Mouse (Mus musculus) embryonic stem cell, embryonic (primary cell): ENCODE results near the gene Ahdc1.

Experiments
- CTCF ChIA-PET, 4 experiments: fragments of 300-600 bp in 2 of 4; fragments of 350-600 bp in 2 of 4; sonication (Branson Sonifier 250); formaldehyde crosslinking; loops; one replicate each; lab custom pipeline; 2022; ENCODE audit warnings: inconsistent platforms in 2 of 4; lab: Charles Lee
- POLR2A ChIA-PET, 4 experiments: fragments of 300-600 bp in 2 of 4; fragments of 350-600 bp in 2 of 4; sonication (Branson Sonifier 250); formaldehyde crosslinking; loops; one replicate each; lab custom pipeline; 2022; ENCODE audit warnings: antibody characterized with exemption in 4 of 4, inconsistent platforms in 1 of 4; lab: Charles Lee

Gene Ahdc1

DNA sequence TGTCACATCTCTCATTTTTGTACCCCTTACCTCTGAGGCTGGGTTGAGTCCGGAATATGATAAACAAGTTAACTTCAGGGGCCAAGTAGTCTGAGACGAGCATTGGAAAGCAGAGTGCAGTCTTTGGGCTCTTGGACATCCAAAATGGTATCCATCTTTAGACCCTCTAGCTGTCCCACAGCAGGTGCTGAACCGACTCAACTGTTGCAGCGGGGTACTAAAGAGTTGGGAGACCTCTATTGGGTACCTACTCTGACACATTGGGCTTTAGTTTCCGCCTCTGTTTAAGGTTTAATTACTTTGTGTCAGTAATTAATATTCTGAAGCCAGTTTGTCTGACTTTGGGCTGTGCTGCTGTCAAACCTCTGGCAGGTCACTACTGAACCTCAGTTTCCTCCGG, 26.7 kb downstream of the Ahdc1 start:
- CTCF ChIA-PET, result interaction anchor here in 2 of 4 experiments (0.5 to 0.8 kb wide), 3 partner anchors 27 to 98 kb away, joined by 3 to 4 read pairs (median 3); partner anchors contain the start of gene Ahdc1 (in 1 of the 2)

GRCm38 (mm10) chr4:133038521-133039115, 27.6 kb downstream of the Ahdc1 start:
- ChIA-PET CTCF (interaction anchor here (0.6 to 2.1 kb wide), 8 partner anchors 12 to 99 kb away, joined by 3 to 17 read pairs (median 5); partner anchors contain the start of gene Ahdc1 (in 1 of the 4)), POLR2A (interaction anchor here in 3 of 4 experiments (0.7 to 10.9 kb wide), 28 partner anchors 8 to 861 kb away, joined by 3 to 171 read pairs (median 4); partner anchors contain the start of genes Ahdc1 (in 1 of the 3), Ppp1r8 (in 1 of the 3) and Wdtc1 (in 1 of the 3))

More for the DNA sequence above, 26.7 kb downstream of the Ahdc1 start:
- POLR2A ChIA-PET, result interaction anchor here in 2 of 4 experiments (0.7 to 10.9 kb wide), 17 partner anchors 7 to 776 kb away, joined by 3 to 171 read pairs (median 4); no protein-coding TSS in a partner anchor

DNA sequence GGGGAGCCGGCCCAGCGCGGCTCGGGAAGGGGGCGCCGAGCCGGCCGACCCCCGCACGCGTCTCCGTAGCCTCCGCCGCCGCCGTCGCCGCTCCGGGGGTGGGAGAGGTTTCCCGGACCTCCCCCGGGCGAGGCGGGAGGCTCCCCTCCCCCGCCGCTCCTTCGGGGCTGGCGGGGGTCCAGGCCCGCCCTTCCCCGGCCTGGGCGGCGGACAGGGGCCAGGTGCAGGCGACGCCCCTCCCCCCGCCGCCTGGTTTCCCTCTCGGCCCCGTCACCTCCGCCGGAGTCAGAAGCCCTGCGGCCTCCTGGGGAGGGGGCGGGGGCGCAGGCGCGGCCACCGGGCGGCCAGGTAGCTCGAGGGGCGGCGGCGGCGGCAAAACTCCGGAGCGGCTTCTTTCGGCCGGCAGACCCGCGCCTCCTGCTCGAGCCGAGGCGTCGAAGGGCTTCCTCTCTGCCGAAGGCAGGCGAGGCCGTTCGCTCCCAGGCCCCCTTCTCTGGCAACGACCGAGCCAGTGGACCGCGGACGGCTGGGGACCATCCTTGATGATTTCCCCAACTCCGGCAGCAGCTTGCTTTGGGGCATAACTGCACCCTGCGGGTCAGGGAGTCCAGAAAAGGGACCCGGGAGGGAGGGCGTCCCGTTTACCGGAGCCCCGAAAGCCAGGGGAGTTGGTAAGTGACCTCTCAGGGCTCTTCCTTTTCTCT, 28.2 kb downstream of the Ahdc1 start:
- ChIA-PET CTCF (interaction anchor here (0.6 to 2.1 kb wide), 6 partner anchors 12 to 47 kb away, joined by 3 to 17 read pairs (median 6); partner anchors contain the start of gene Ahdc1 (in 1 of the 4)), POLR2A (interaction anchor here (0.7 to 10.9 kb wide), 23 partner anchors 9 to 861 kb away, joined by 3 to 171 read pairs (median 4); partner anchors contain the start of genes Ahdc1 (in 1 of the 4), Ppp1r8 (in 1 of the 4) and Wdtc1 (in 1 of the 4))

- POLR2A ChIA-PET, result interaction anchor here (0.5 to 10.9 kb wide), 24 partner anchors 9 to 860 kb away, joined by 3 to 171 read pairs (median 4); partner anchors contain the start of genes Ahdc1 (in 1 of the 4), Ppp1r8 (in 1 of the 4) and Wdtc1 (in 1 of the 4)
- CTCF ChIA-PET, result interaction anchor here in 3 of 4 experiments (0.5 to 2.1 kb wide), 5 partner anchors 13 to 46 kb away, joined by 3 to 7 read pairs (median 3); no protein-coding TSS in a partner anchor
These were observed 28.8 kb downstream of the Ahdc1 start for GRCm38 (mm10) chr4:133039832-133040231.

GRCm38 (mm10) chr4:133040241-133040904, 29.3 kb downstream of the Ahdc1 start:
- POLR2A ChIA-PET, result interaction anchor here in 3 of 4 experiments (0.5 to 10.9 kb wide), 18 partner anchors 14 to 859 kb away, joined by 3 to 171 read pairs (median 4); partner anchors contain the start of genes Dnajc8 (in 1 of the 3), Ppp1r8 (in 1 of the 3) and Wdtc1 (in 1 of the 3)
- CTCF ChIA-PET, result interaction anchor here in 3 of 4 experiments (0.5 to 2.1 kb wide), 5 partner anchors 14 to 81 kb away, joined by 3 to 7 read pairs (median 3); no protein-coding TSS in a partner anchor

DNA sequence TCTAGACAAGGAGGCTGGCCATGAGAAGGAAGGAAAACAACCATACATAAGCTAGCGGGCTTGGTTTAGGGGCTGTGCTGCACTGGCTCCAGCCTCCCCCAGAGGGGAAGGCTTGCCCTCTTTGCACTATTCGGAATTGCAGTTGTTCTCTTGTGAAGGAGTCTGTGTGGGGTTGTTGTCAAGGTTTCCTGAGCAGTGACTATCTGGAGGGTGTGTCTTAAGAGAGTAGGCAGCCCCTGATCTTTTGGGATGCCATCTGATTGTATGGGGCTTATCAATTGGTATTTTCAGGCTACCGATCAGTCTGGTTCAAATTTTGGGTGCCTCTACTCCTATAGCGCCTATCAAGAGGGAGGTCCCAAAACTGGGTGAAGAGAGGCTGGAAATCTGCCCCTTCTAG, 31.2 kb downstream of the Ahdc1 start:
- POLR2A ChIA-PET, result interaction anchor here in 3 of 4 experiments (0.6 to 10.9 kb wide), 11 partner anchors 7 to 142 kb away, joined by 3 to 171 read pairs (median 5); partner anchors contain the start of gene Ahdc1 (in 1 of the 3)
- CTCF ChIA-PET, result interaction anchor here in 2 of 4 experiments (0.7 to 0.8 kb wide), 2 partner anchors 11 to 15 kb away, joined by 3 to 5 read pairs; no protein-coding TSS in a partner anchor

- ChIA-PET CTCF (interaction anchor here in 2 of 4 experiments (0.7 to 4.9 kb wide), 3 partner anchors 11 to 97 kb away, joined by 3 to 33 read pairs (median 5); no protein-coding TSS in a partner anchor), POLR2A (interaction anchor here (0.5 to 10.9 kb wide), 24 partner anchors 8 to 190 kb away, joined by 3 to 171 read pairs (median 4); partner anchors contain the start of gene Ahdc1 (in 1 of the 4))
These were observed 31.9 kb downstream of the Ahdc1 start for GRCm38 (mm10) chr4:133042651-133043635.

DNA sequence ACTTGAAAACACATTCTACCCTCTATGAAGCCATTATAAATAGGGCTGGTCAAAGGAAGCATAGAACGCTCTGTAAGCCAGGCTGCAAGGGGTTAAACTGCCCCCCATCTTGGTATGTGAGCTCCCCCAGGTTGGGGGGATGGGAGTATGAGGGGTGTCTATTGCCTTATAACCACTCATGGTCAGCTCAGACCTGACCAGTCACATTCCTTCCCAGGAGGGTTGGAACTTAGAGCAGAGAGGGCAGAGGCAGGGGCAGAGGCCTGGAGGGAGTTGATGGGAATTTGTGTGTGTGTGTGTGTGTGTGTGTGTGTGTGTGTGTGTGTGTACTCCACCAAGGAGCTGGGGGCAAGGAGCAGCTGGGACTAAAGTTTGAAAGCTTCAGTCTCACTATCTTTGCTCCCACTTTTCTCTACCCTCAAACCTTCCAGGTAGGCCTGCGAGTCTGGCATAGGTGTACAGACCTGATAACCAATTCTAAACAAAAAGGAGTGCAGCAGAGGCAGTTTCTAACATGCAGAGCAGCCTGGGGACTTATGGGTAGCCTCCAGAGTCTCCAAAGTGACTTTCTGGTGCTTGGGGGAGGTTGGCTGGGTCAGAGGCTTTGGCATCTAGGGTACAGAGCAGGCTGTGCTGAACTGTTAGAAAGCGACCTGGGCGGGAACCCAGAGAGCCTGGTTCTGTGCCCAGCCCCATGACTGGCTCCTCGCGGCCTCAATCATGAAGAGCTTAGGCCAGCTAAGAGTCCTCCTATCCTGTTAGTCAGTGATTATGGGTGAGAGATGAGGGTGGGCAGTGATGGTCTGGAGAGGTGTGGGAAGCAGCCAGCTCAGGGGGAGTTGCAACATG, 33.0 kb downstream of the Ahdc1 start:
- POLR2A ChIA-PET, result interaction anchor here (0.5 to 10.9 kb wide), 30 partner anchors 9 to 177 kb away, joined by 3 to 171 read pairs (median 4); partner anchors contain the start of gene Wasf2 (in 1 of the 4)

GRCm38 (mm10) chr4:133044647-133045094, 33.6 kb downstream of the Ahdc1 start:
- CTCF ChIA-PET, result interaction anchor here in 3 of 4 experiments (1.1 to 4.9 kb wide), 5 partner anchors 8 to 60 kb away, joined by 4 to 33 read pairs (median 4); no protein-coding TSS in a partner anchor

More for the DNA sequence above, 33.0 kb downstream of the Ahdc1 start:
- CTCF ChIA-PET, result interaction anchor here (0.6 to 4.9 kb wide), 6 partner anchors 9 to 898 kb away, joined by 3 to 33 read pairs (median 4); no protein-coding TSS in a partner anchor

GRCm38 (mm10) chr4:133045771-133046474, 34.9 kb downstream of the Ahdc1 start:
- POLR2A ChIA-PET, result interaction anchor here (0.5 to 10.9 kb wide), 46 partner anchors 8 to 1581 kb away, joined by 3 to 171 read pairs (median 4); partner anchors contain the start of genes Ahdc1 (in 1 of the 4), Ppp1r8 (in 1 of the 4), Slc9a1 (in 1 of the 4) and Wasf2 (in 1 of the 4)
- CTCF ChIA-PET, result interaction anchor here (0.6 to 4.9 kb wide), 15 partner anchors 10 to 324 kb away, joined by 3 to 33 read pairs (median 4); partner anchors contain the start of gene Slc9a1 (in 1 of the 4)

More at GRCm38 (mm10) chr4:133044647-133045094, 33.6 kb downstream of the Ahdc1 start:
- POLR2A ChIA-PET, result interaction anchor here (0.6 to 10.9 kb wide), 23 partner anchors 10 to 176 kb away, joined by 3 to 171 read pairs (median 4); partner anchors contain the start of gene Wasf2 (in 1 of the 4)

DNA sequence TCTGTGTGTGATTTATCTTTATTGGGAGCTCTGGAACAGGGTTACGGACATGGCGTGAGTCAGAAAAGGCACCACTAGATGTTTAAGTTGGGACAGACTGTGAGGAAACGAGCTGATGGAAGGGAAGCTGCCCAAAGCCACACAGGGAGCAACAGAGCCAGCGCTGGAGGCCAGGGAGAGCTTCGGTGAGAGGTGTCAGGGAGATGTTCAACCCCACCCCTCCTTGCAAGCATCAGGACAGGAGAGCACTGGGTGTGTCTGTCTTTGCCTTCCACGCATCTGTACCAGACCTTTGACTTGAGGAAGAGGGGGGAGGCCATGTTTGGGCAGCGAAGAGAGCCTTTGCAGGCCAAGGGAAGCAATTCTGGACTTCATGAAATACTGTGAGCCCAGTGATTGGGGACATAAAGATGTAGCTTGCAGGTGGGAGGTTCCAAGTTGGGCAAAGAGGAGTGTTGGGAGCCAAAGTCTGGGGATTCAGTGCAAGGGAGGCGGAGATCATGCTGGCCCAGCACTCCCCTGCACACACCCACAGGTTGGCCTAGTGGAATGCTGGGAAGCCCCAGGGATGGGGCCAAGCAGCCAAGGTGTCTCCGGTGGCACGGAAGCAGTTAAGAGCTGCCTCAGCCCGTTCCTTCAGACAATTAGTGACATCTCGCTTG, 35.8 kb downstream of the Ahdc1 start:
- POLR2A ChIA-PET, result interaction anchor here (0.5 to 10.9 kb wide), 43 partner anchors 8 to 1580 kb away, joined by 3 to 171 read pairs (median 4); partner anchors contain the start of genes Ahdc1 (in 1 of the 4), Ppp1r8 (in 1 of the 4), Slc9a1 (in 1 of the 4) and Wasf2 (in 1 of the 4)
- CTCF ChIA-PET, result interaction anchor here in 3 of 4 experiments (0.6 to 4.9 kb wide), 13 partner anchors 9 to 314 kb away, joined by 3 to 33 read pairs (median 3); partner anchors contain the start of gene Ahdc1 (in 1 of the 3)

GRCm38 (mm10) chr4:133047353-133048105, 36.5 kb downstream of the Ahdc1 start:
- POLR2A ChIA-PET, result interaction anchor here in 3 of 4 experiments (0.6 to 10.9 kb wide), 25 partner anchors 7 to 306 kb away, joined by 3 to 171 read pairs (median 6); partner anchors contain the start of gene Wdtc1 (in 1 of the 3)
- CTCF ChIA-PET, result interaction anchor here in 3 of 4 experiments (0.6 to 4.9 kb wide), 9 partner anchors 8 to 404 kb away, joined by 3 to 33 read pairs (median 3); partner anchors contain the start of gene Ahdc1 (in 1 of the 3)
